Mouse (Mus musculus) bone marrow, adult 2 months (tissue): ENCODE results near the gene Gstcd.

Experiments
- CTCF ChIP-seq: fragments of 200-500 bp; IDR thresholded peaks from 2 replicates; pipeline ENCODE4 v1.5.1; 2011; ENCODE audit warnings: low read length, control low read depth; ENCODE audit not compliant: control insufficient read depth, insufficient read depth
- POLR2A ChIP-seq: fragments of 200-500 bp; IDR thresholded peaks from 2 replicates; pipeline ENCODE4 v1.6.1; 2011; ENCODE audit warnings: low read depth, mild to moderate bottlenecking, control low read depth, low read length, borderline replicate concordance; ENCODE audit not compliant: control insufficient read depth

DNA sequence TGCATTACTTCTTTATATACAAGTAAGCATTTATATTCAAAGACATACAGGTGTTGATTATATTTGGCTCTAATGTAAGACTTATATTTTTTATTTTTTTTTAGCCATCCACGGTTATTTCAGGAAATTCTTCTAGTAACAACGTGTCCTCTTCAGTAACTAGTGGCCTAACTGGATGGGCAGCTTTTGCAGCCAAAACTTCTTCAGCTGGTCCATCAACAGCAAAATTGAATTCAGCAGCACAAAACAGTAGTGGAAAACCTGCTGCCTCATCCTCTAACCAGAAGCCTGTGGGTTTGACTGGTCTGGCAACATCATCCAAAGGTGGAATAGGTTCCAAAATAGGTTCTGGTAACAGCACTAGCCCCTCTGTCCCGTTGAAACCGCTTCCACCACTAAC lies 16.9 kb upstream of the Gstcd start:
- TF ChIP-seq POLR2A = no peak
- TF ChIP-seq CTCF = no peak
